Mouse (Mus musculus) lung, postnatal 36 days (tissue): Measurements from ENCODE around the gene Rdh19.
"Not testable (repeated sequence)": the region's sequence is repeated elsewhere in the genome, so short reads cannot be mapped to it uniquely, and the experiment has no call there.

Source experiments
- DNase-seq: peaks from one replicate; pipeline ENCODE4 v3.0.0; 2022; ENCODE audit warnings: mixed read lengths

The Rdh19 gene

GRCm38 (mm10) chr10:127849628-127850027, at the start of gene Rdh19:
TSS of gene Rdh19 (plus strand) at chr10:127849928.
- DNase-seq = no peak

GRCm38 (mm10) chr10:127800891-127801290, 48.8 kb upstream of the Rdh19 start, which contains the start of gene Rdh16:
TSS of gene Rdh16 (plus strand) at chr10:127801152.
- DNase-seq = no peak

- DNase-seq = no peak
These were observed 48.1 kb upstream of the Rdh19 start for GRCm38 (mm10) chr10:127801612-127802011.

GRCm38 (mm10) chr10:127802236-127802635, 47.5 kb upstream of the Rdh19 start:
- no peak for DNase-seq

- DNase-seq = no peak
These were observed 45.3 kb upstream of the Rdh19 start for GRCm38 (mm10) chr10:127804416-127804815.

- no peak for DNase-seq
These were observed 33.8 kb upstream of the Rdh19 start for GRCm38 (mm10) chr10:127815888-127816287.

GRCm38 (mm10) chr10:127817268-127817910, 32.3 kb upstream of the Rdh19 start:
- not testable (repeated sequence) for DNase-seq

- not testable (repeated sequence) for DNase-seq
These were observed 27.9 kb upstream of the Rdh19 start for GRCm38 (mm10) chr10:127821806-127822205.

GRCm38 (mm10) chr10:127825386-127825785, 24.3 kb upstream of the Rdh19 start:
- DNase-seq = peak; percentile 44

- no peak for DNase-seq
These were observed 20.6 kb upstream of the Rdh19 start for GRCm38 (mm10) chr10:127829121-127829520.

GRCm38 (mm10) chr10:127834186-127834585, 15.5 kb upstream of the Rdh19 start:
- DNase-seq = not testable (repeated sequence)

GRCm38 (mm10) chr10:127835292-127835691, 14.4 kb upstream of the Rdh19 start:
- DNase-seq = no peak

GRCm38 (mm10) chr10:127837793-127838192, 11.9 kb upstream of the Rdh19 start:
- peak; percentile 19 for DNase-seq

- no peak for DNase-seq
These were observed 11.2 kb upstream of the Rdh19 start for GRCm38 (mm10) chr10:127838539-127838938.

GRCm38 (mm10) chr10:127840776-127841175, 9.0 kb upstream of the Rdh19 start:
- no peak for DNase-seq

GRCm38 (mm10) chr10:127845945-127846344, 3.8 kb upstream of the Rdh19 start:
- not testable (repeated sequence) for DNase-seq

GRCm38 (mm10) chr10:127848089-127848488, 1.6 kb upstream of the Rdh19 start:
- no peak for DNase-seq

- DNase-seq = no peak
These were observed 6.6 kb downstream of the Rdh19 start for GRCm38 (mm10) chr10:127856376-127856775.

GRCm38 (mm10) chr10:127864931-127865330, 15.2 kb downstream of the Rdh19 start:
- DNase-seq = no peak

- no peak for DNase-seq
These were observed 16.5 kb downstream of the Rdh19 start, which contains the start of gene Rdh16f2 for GRCm38 (mm10) chr10:127866232-127866631. TSS of gene Rdh16f2 (plus strand) at chr10:127866474.

- peak; percentile 61 for DNase-seq
These were observed 22.8 kb downstream of the Rdh19 start for GRCm38 (mm10) chr10:127872484-127872883.

- peak; percentile 66 for DNase-seq
These were observed 28.0 kb downstream of the Rdh19 start for GRCm38 (mm10) chr10:127877681-127878080.

GRCm38 (mm10) chr10:127878262-127879057, 28.7 kb downstream of the Rdh19 start:
- peak; percentile 21 for DNase-seq

GRCm38 (mm10) chr10:127879155-127879688, 29.5 kb downstream of the Rdh19 start:
- peak; percentile 26 for DNase-seq
